Mouse (Mus musculus) liver, embryonic 14.5 days (tissue): Measurements from ENCODE around the gene Tenm2.

Experiments
- CTCF ChIP-seq: IDR thresholded peaks from 2 replicates; pipeline ENCODE4 v1.5.1; 2016; ENCODE audit warnings: antibody characterized with exemption, low read depth, control low read depth
- EP300 ChIP-seq: IDR thresholded peaks from 2 replicates; pipeline ENCODE4 v1.6.1; 2016; ENCODE audit warnings: antibody characterized with exemption, low read depth

GRCm38 (mm10) chr11:36481524-36481923 is 754.2 kb downstream of the Tenm2 start:
- TF ChIP-seq CTCF (no peak), EP300 (no peak)
